Mouse (Mus musculus) midbrain, postnatal 0 days (tissue): ENCODE results near the gene Ryr3. TPM values are rescaled to one million over a fixed set of nuclear protein-coding genes. Genes with fewer than 3 reads are reported as not detected.

ENCODE experiments used
- ATAC-seq: fragments of 200-750 bp; cut with Nextera tagmentation; 2 replicates; pipeline ENCODE4 v1.8.0; 2017; ENCODE audit warnings: moderate number of reproducible peaks, mild to moderate bottlenecking, moderate TSS enrichment, moderate library complexity; ENCODE audit not compliant: low FRiP score
- DNase-seq: peaks from one replicate; pipeline ENCODE4 v3.0.0-alpha.2; 2015; ENCODE audit warnings: low spot score
- H3K27ac ChIP-seq: fragments of 300-500 bp; sonication (generic); 2 replicates; pipeline ENCODE4 v1.5.1; 2014; ENCODE audit warnings: low read depth, mild to moderate bottlenecking, low read length, mixed read lengths
- H3K27me3 ChIP-seq: fragments of 300-500 bp; sonication (generic); 2 replicates; pipeline ENCODE4 v1.6.1; 2014; ENCODE audit warnings: low read length, control low read depth, mixed read lengths; ENCODE audit not compliant: insufficient read depth
- H3K36me3 ChIP-seq: fragments of 300-500 bp; sonication (generic); 2 replicates; pipeline ENCODE4 v1.6.1; 2014; ENCODE audit warnings: low read length, control low read depth, mixed read lengths; ENCODE audit not compliant: insufficient read depth
- H3K4me1 ChIP-seq: fragments of 300-500 bp; sonication (generic); 2 replicates; pipeline ENCODE4 v1.6.1; 2014; ENCODE audit warnings: mild to moderate bottlenecking, control low read depth, antibody characterized with exemption, low read length, mixed read lengths; ENCODE audit not compliant: insufficient read depth
- H3K4me2 ChIP-seq: fragments of 300-500 bp; sonication (generic); 2 replicates; pipeline ENCODE4 v1.6.1; 2014; ENCODE audit warnings: low read depth, mild to moderate bottlenecking, low read length, mixed read lengths; ENCODE audit not compliant: poor library complexity, severe bottlenecking
- H3K4me3 ChIP-seq: fragments of 300-500 bp; sonication (generic); 2 replicates; pipeline ENCODE4 v1.5.1; 2014; ENCODE audit warnings: low read depth, mild to moderate bottlenecking, low read length, moderate library complexity
- H3K9ac ChIP-seq: fragments of 300-500 bp; sonication (generic); replicated peaks from 2 replicates; pipeline ENCODE4 v1.6.1; 2014; ENCODE audit warnings: mild to moderate bottlenecking, low read length, moderate library complexity, mixed read lengths; ENCODE audit not compliant: poor library complexity, severe bottlenecking
- H3K9me3 ChIP-seq: fragments of 300-500 bp; sonication (generic); 2 replicates; pipeline ENCODE4 v1.6.1; 2016; ENCODE audit warnings: low read length, control low read depth
- CTCF ChIP-seq: IDR thresholded peaks from 2 replicates; pipeline ENCODE4 v1.5.1; 2016; ENCODE audit warnings: antibody characterized with exemption, mild to moderate bottlenecking
- WGBS: fragments of 180-500 bp; shearing (Covaris S2); extraction: QIAGEN DNeasy Blood & Tissue Kit; methylation state at CpG from one replicate; pipeline ENCODE4 v1.1.7; 2014; 5-methylcytosine and 5-hydroxymethylcytosine counted together
- polyA plus RNA-seq: library from polyadenylated mRNA; unstranded; fragments of >200 nt; fragmentation: Nextera tagmentation; extraction: Ambion mirVana; gene quantifications from 2 replicates; pipeline ENCODE4 v1.2.1, GENCODE M21; 2015
- total RNA-seq: library from RNA; depleted of rRNA; stranded (reverse); fragments of >200 nt; gene quantifications from 2 replicates; pipeline ENCODE4 v1.2.3, GENCODE M21; 2014

Ryr3 gene
- total and polyA plus RNA-seq, 2 experiments from 2014 or later: 5.9 to 15.3 TPM

DNA sequence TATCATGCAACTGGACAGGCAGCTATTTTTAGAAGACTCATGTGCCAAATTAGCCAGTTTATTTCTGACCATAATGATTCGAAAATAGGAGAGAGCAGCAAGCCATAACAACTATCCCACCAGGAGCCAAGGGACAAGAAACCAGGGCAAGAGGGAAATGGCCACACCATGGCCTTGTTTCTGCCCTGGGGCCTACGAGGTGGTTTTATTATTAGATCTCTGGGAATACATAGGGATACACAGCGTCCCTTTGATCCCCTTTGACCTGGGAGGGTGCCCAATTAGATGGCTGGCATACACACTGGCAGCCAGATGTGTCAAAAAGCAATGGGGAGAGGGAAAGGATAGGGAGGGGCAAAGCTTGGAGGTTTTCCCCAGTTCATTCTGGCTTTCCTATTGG is 563.1 kb downstream of the Ryr3 start:
- no peak overlapping the region for H3K4me3 ChIP-seq
- ATAC-seq: no peak
- no peaks in the 10 kb centered on the region for H3K4me1 ChIP-seq
- no peak overlapping the region for H3K27ac ChIP-seq
- no peaks in the 10 kb centered on the region for H3K27me3 ChIP-seq
- H3K9ac ChIP-seq: no peak overlapping the region
- H3K36me3 ChIP-seq: no peaks in the 10 kb centered on the region
- no peak overlapping the region for H3K4me2 ChIP-seq
- whole genome bisulfite sequencing: 71% methylated on average over 3 of the region's 3 CpGs
- DNase-seq: no peak
- no peaks in the 10 kb centered on the region for H3K9me3 ChIP-seq
- no peak for TF ChIP-seq CTCF

GRCm38 (mm10) chr2:112637206-112637605 is 579.7 kb downstream of the Ryr3 start:
- TF ChIP-seq CTCF: no peak
- Histone ChIP-seq H3K9me3 (no peaks in the 10 kb centered on the region), H3K4me1 (no peaks in the 10 kb centered on the region), H3K36me3 (peaks cover 9% of the 10 kb centered on the region; the same call in 1 of the 2 replicates), H3K9ac (no peak overlapping the region), H3K4me2 (no peak overlapping the region), H3K27me3 (no peaks in the 10 kb centered on the region), H3K4me3 (no peak overlapping the region), H3K27ac (no peak overlapping the region)
- no peak for DNase-seq
- ATAC-seq: no peak
- 88% methylated on average over 5 of the region's 5 CpGs for WGBS

- Histone ChIP-seq H3K4me3 (no peak overlapping the region), H3K27me3 (no peaks in the 10 kb centered on the region), H3K27ac (no peak overlapping the region), H3K9me3 (no peaks in the 10 kb centered on the region), H3K36me3 (peaks cover 9% of the 10 kb centered on the region; the same call in 1 of the 2 replicates), H3K9ac (no peak overlapping the region), H3K4me2 (no peak overlapping the region), H3K4me1 (no peaks in the 10 kb centered on the region)
- 89% methylated on average over 9 of the region's 9 CpGs for WGBS
- no peak for ATAC-seq
- DNase-seq: no peak
- TF ChIP-seq CTCF: no peak
Observed at GRCm38 (mm10) chr2:112632536-112632935, 584.4 kb downstream of the Ryr3 start.

GRCm38 (mm10) chr2:112630669-112631068 is 586.2 kb downstream of the Ryr3 start:
- Histone ChIP-seq H3K4me1 (no peaks in the 10 kb centered on the region), H3K36me3 (peaks cover 9% of the 10 kb centered on the region; the same call in 1 of the 2 replicates), H3K9me3 (no peaks in the 10 kb centered on the region), H3K4me2 (no peak overlapping the region), H3K27me3 (no peaks in the 10 kb centered on the region), H3K9ac (no peak overlapping the region), H3K4me3 (no peak overlapping the region), H3K27ac (no peak overlapping the region)
- WGBS: 75% methylated on average over 11 of the region's 11 CpGs
- TF ChIP-seq CTCF: no peak
- ATAC-seq (no peak), DNase-seq (no peak)

- H3K36me3 ChIP-seq: no peaks in the 10 kb centered on the region
- H3K4me3 ChIP-seq: no peak overlapping the region
- TF ChIP-seq CTCF: no peak
- no peaks in the 10 kb centered on the region for H3K4me1 ChIP-seq
- DNase-seq: no peak
- ATAC-seq: no peak
- no peak overlapping the region for H3K4me2 ChIP-seq
- no peaks in the 10 kb centered on the region for H3K27me3 ChIP-seq
- no peaks in the 10 kb centered on the region for H3K9me3 ChIP-seq
- 90% methylated on average over 3 of the region's 3 CpGs for WGBS
- no peak overlapping the region for H3K9ac ChIP-seq
- H3K27ac ChIP-seq: no peak overlapping the region
Observed at GRCm38 (mm10) chr2:112625156-112625555, 591.7 kb downstream of the Ryr3 start.

DNA sequence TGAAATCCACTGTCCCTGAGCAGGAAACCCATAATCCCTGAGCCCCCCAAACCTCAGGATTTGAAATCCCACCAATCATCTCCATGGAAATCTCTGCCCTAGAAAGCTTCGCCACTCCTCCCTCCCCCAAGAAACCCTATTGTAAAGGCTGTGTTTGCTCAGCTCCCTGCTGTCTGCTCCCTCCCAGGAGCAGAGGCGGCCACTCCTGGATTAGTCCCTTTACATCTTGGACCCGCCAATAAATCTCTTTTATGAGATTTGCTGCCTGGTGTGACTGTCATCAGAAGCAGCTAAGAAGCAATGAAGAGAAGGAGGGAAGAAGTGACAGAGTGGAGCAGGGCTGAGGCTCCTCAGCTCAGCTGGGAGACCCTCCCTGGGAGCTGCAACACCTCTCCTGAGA is 599.7 kb downstream of the Ryr3 start:
- Histone ChIP-seq H3K27ac (no peak overlapping the region), H3K4me2 (no peak overlapping the region), H3K9ac (no peak overlapping the region), H3K27me3 (no peaks in the 10 kb centered on the region), H3K36me3 (no peaks in the 10 kb centered on the region), H3K4me1 (no peaks in the 10 kb centered on the region), H3K4me3 (no peak overlapping the region), H3K9me3 (no peaks in the 10 kb centered on the region)
- DNase-seq (no peak), ATAC-seq (no peak)
- no peak for TF ChIP-seq CTCF
- WGBS: 14% methylated on average over 3 of the region's 3 CpGs
